Mouse (Mus musculus) urinary bladder, postnatal 14 days (tissue): ENCODE results near the gene Baiap2.
A peak's percentile ranks its signal among the peaks of the same experiment; 100 is the strongest.

Source experiments
- DNase-seq: peaks from one replicate; pipeline ENCODE4 v3.0.0; 2021; ENCODE audit warnings: low spot score

Baiap2 gene

DNA sequence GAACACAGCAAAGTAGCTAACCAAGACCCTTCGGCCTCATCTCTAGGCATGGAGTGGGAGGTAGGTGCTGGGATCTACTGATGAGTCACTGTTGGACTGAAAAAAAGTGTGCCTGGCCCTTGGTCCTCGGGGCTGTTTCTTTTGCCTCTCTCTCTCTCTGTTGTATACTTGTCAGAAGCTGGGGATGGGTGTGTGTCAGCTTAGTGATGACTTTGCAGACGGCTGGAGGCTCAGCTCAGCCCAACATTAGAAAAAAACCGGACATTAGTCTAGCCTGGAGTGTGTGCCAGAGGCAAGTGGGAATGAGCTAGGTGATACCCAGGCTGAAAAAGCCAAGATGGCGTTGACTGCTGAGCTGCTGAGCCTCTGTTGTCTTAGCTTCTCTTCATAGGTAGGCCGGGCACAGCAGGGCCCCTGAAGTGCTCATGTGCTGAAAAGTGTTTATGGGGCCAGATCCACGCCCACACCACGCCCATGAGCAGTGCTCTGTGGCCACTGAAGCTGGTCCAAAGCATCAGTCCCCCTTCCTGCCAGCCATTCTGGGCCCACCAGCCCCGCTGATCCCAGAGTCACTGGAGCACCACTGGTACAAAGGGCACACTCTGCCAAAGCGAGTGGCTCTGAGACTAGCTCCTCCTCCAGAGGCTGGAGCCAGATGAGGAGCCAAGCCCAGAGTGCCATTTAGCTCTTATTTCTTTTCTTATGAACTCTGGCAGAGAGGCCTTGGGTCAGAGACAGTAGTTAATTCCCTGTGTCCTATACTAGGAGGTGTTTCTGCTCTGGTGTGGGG lies 37.2 kb downstream of the Baiap2 start:
- no peak for DNase-seq

DNA sequence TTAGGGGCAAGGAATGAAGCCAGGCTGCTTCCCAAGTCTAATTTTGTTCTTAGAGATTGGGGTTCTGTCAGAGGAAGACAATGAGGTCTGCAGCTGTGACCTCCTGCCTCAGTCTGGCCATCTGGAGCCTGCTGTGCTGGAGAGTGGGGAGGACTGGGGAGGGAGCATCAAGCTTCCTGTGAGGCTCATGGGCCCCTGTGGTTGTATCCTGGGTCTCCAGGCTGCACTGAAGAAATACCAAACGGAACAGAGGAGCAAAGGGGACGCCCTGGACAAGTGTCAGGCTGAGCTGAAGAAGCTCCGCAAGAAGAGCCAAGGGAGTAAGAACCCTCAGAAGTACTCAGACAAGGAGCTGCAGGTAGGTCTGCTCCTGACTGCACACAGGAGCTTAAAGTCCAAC lies 39.2 kb downstream of the Baiap2 start:
- DNase-seq, result no peak

DNA sequence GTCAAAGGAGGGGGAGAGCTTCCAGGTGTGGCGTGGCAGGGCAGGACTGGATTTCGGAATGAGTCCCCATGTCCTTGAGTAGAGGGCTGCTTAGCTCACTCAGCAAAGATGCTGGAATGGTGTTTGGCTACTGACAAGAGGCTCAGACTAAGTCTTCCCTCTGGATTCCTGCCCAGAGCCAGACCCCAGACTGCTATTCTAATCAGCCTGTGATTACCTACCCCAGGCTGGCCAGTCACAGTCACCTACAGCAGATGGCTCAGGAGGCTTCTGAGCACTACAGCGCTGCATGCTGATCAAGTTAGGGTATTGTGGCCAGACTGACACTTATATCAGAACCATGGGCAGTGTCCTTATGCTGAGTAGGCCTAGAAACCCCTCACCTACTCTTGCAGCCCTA lies 39.7 kb downstream of the Baiap2 start:
- no peak for DNase-seq

DNA sequence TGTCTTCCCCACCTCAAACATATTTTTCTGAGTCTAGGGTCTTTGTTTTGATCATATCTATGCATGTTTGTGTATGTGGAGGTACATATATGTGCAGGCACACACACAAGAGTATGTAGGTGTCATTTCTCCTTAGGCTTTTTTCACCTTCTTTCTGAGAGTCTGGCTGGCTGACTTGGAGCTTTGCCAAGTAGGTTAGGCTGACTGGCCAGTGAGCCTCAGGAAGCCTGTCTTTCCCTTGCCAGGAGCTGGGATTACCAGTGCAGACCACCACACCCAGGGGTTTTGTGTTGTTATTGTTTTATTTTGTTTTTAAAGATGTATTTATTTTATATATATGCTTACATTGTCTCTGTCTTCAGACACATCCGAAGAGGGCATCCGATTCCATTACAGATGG lies 40.6 kb downstream of the Baiap2 start:
- DNase-seq, result no peak

DNA sequence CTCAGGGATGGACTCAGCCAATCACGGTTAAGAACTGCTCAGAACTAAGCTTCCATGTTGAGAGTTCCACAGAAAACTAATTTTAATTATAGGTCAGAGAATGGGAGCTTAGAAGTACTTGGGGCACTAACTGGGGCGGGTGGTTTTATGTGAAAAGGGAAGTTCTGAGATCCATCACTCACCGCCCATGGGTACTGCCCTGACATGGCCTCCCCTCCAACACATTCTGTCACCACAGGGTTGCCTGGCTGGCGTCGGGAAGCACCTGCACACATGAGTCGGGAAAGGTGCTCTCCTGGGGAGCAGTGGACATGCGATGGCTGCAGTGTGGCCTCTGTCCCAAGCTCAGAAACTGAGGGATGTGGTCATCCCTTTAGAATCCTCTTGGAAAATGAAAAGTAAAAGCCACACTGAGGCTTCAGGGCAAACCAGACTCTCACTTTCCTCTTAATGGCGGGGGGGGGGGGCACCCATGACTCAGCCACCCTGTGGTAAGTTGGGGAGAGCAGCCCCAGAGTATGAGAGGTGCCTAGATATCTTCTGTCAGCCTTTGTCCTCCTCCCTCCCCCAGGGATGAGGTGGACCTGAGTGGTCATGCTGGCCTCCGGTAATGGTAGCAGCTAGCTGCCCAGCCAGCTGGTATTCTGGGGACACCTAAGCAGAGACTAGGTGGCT lies 44.3 kb downstream of the Baiap2 start:
- DNase-seq, result no peak

DNA sequence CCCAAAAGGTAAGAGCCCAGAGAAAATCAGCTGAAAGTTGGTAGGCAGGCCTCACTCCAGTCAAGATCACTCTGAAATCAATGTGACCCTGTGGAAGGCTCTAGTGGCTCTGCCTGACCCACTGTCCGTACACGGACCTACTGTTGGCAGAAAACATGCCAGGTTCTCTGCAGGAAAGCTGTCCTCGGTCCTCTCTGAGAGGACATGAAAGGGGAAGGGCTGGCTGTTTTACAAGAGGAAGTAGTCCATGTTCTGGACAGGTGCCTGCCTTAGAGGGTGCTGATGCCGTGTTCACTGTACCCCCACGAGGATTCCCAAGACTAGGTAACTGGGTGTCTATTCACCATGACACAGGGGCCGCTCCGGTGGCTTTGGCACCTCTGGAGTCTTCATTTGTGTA lies 45.3 kb downstream of the Baiap2 start:
- no peak for DNase-seq

DNA sequence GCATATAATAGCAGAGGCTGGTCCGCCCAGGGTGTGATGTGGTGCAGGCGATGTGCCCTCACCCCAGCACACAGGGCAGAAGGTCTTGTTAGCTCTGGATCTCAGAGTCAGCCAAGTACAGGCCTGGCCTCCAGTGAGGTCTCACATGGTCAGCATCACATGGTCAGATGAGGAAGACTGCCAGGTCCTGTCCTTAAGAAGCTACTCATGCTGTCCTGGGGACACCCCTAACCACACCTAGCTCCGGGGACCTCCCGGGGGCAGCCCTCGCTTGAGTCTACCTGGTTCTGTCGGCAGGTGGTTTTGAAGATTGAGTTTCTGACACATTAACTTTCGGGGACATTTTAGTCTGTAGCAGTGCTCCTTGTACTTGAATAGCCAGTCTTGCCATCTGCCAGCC lies 45.8 kb downstream of the Baiap2 start:
- no peak for DNase-seq

DNA sequence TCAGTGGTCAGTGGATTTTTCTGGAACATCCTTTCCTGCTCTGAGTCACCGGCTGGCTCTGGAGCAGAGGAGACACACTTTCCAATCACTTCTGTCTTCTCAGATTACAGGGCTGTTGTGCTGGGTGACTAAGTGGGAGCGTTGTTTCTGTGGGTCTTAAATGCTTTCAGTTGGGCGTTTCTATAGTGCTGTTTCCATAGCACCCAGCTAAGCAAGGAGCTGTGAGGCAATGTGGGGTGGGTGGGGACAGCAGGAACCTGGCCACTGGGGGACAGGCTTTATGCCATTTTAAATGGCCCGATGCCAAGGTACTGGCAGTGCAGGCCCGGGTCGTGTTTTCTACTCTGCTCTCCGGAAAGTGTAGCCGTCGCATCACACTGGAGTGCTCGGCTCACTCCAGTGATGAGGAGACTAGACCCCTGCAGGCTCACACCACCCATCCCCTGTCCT lies 46.6 kb downstream of the Baiap2 start:
- peak; percentile 74 for DNase-seq

DNA sequence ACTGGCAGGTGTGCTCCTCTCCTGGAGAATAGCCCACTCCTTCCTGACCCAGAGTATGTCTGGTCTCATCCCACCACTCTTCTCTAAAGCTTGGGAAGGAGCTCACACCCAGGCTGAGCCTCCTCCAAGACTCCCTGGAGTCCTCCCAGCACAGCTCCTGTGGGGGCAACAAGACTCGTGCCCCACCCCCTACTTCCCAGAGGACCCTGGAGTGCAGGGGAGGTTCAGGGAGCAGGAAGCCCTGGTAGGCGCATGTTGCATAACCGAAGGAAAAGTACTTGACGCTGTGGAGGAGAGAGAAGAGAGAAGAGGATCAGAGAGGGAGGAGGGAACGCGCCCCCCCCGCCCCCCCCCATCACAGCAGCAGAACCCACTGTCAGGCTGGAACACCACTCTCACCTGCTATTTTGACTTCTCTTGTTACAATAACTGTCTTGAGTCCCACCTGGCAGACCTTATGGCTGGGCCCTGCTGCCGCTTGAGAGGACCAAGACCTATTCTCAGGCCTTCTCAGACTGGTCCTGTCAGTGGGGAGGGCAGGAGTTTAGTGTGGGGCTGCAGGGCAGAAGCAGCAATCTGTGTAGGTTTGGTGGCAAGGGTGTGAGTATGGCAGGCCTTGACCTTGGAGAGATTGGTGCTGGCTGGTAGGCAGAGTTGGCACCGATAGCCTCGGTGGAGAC lies 48.2 kb downstream of the Baiap2 start:
- no peak for DNase-seq

DNA sequence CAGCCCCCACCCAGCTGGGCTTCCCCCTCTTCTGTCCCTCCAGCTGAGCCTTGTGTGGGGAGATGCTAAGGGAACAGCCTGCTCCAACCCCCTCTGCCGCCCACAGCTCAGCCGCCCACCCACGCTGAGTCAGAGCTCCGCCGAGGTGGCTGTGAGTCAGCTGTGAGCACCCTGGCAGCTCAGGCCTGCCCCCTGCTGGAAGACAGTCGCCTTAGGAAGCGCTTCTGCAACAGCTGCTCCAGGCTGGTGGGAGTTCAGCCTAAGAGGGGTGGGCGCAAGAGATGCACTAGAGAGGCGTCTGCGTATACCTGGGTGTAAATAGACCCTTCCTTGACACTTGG lies 48.7 kb downstream of the Baiap2 start:
- peak; percentile 95 for DNase-seq

DNA sequence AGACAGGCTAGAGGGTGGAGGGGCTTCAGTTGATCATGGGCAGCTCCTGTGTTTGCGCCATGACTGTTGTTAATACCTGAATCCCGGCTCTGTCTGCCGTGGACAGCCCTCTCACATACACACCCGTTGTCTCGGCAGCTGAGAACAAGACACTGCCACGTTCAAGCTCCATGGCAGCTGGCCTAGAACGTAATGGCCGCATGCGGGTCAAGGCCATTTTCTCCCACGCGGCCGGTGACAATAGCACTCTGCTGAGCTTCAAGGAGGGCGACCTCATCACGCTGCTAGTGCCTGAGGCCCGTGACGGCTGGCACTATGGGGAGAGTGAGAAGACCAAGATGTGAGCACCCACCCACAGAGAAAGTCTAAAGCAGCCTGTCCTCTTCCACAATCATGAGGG lies 54.8 kb downstream of the Baiap2 start:
- DNase-seq, result no peak

DNA sequence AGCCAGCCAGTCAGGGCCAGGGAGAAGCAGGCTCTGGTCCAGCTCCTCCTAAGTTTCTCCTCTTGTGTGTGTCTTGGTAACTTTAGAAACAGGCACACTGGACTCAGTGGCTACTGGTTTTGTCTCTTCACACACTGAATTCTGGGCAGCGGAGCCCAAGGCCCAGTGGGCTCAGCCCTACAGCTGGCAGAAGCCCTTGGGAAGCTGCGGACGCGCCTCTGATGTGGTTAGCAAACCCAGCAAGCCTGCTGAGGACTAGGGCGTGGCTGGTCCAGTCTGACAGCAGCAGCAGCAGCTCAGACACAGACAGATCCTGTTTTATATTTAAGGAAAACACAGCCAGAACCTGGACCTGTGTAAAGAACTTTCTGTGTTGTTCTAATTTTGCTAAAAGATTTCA lies 59.5 kb downstream of the Baiap2 start:
- no peak for DNase-seq

DNA sequence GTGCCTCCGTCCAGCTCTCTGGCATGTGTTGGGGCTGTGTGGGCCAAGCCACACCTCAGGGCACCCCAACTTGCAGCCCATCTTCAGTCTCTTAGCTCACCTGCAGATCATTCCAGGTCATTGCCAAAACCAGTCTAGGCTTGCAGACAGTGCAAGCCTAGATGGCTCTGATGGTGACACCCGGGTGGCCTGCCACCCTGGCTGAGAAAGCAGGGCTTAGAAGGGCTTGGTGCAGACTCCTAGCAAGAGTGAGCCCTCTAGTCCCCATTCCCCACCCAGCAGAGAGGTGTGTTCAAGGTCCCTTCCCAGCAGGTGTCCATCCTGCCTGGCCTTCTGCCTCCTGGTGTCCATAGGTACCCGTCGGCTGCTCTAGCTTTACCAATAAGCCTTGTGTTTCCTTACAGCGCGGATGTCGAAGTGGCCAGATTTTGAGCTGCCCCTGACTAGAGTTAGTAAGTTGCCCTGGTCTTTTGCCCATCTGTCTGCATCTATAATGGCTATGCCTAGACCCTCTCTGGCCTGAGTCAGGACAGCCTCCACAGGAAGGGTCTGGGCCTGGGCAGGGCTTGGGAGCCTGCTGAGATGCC lies 60.2 kb downstream of the Baiap2 start:
- DNase-seq, result no peak

DNA sequence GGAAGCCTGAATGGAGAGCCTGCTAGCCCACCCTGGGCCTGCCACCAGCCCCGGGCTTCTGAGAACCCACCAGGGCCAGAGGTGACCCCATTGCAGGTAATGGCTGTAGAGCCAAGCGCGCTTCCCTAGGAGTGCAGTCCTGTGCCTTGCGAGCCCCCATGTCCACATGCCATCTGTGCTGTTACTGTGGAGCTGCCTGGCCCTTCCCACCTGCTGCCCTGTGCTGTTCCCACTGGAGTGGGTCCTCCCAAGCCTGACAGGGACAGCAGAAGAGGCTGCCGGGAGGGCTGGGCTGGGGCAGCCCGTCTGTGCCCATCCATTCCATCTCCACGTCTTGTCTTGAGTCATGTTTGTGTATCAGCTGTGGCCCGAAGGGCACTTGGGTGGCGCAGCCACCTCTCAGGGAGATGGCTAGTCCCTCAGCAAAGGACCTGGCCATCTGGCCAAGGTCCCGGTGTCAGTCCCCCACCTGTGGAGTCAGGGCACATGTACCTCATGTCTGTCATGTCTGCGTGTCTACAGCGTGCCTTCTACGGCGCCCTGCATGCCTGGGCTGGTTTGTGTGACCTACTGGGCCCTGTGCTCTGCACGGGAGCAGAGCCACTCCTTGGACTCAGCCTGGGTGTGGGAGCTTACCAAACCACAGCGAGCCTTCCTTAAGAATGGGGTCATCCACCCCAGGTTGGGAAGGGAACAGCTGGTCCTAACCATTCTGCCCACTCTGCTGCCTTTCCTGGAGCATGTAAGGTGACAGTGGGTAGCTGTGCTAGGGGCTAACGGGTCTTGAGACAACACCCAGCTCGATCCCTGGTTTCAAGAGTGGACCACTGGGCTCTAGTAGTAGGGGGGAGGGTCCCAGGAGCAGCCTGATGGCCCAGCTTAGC lies 63.1 kb downstream of the Baiap2 start:
- DNase-seq, result peak; percentile 72

DNA sequence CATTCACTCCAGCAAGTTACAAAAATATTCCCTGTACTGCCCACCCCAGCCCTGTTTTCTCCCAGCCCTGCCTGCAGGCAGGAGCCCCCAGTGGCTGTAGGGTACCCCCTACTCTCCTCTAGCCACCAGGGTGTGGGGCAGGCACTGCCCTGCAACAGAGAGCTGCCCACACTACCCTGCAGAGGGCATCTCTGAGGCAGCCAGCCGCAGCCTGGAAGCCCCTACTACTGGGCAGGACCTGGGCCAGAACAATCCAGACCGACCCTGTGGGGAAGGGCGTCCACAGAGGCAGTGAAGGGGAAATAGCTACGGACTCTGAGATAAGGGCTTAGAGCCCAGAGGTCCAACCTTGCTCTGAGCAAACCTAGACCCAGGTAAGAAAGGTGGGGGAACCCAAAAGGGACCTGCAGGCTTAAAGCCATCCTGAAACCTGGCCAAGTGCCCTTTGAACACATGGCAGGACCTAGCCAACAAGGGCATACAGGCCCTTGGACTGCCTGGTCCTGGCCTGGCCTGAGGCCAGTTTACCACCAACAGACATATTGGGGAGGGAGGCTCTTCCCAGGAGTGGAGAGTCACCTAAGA lies 65.0 kb downstream of the Baiap2 start:
- no peak for DNase-seq

DNA sequence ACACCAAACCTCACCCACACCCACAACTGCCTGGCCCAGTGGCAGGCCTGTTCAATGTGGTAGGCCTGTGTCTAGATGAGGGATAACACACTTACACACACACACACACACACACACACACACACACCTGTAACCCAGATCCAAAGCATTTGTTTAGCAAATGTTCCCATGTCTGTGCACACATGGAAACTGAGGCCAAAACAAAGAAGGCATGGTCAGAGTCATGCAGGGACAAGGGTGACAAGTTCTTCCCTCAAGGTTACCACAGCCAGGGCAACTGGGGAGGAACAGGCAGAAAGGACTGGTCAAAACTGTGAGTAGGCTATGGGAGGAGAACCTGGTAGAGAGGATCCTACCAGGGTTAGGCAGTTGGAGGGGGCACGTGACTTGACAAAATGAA lies 65.9 kb downstream of the Baiap2 start:
- DNase-seq, result no peak

DNA sequence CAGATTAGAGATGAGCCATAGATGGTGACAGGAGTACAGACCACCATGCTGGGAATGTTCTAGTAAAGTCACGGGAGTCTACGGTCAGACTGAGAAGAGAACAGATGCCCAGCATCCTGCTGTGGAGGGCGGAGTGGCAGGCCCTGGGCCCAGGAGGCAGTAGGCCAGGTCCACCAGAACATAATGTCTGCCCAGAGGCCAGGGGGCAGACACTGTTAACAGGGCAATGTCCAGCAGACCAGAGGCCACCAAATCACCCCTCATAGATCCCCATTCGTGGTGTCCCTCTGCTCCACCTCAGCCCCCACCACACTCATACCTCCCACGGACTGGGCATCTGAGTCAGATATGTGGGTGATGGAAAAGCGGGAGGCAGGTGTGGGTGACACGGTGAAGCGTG lies 66.4 kb downstream of the Baiap2 start:
- no peak for DNase-seq

DNA sequence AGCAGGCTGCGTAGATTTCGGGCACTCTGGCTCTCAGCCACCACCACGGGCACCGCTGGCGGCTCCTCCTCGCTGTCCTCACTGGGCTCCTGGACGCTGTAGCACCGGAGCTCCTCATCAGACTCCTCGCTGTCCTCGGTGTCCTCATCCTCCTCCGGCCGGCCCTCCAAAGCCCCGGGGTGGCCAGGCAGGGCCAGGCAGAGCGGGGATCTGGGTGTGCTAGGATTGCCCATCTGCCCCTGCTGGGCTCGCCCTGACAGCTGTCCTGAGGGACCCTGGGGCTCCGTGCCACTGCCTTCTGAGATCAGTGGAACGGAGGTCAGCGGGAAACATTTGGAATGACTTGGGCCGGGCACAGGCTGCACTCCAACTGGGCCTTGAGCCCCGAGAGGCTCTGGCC lies 67.4 kb downstream of the Baiap2 start:
- DNase-seq, result no peak

DNA sequence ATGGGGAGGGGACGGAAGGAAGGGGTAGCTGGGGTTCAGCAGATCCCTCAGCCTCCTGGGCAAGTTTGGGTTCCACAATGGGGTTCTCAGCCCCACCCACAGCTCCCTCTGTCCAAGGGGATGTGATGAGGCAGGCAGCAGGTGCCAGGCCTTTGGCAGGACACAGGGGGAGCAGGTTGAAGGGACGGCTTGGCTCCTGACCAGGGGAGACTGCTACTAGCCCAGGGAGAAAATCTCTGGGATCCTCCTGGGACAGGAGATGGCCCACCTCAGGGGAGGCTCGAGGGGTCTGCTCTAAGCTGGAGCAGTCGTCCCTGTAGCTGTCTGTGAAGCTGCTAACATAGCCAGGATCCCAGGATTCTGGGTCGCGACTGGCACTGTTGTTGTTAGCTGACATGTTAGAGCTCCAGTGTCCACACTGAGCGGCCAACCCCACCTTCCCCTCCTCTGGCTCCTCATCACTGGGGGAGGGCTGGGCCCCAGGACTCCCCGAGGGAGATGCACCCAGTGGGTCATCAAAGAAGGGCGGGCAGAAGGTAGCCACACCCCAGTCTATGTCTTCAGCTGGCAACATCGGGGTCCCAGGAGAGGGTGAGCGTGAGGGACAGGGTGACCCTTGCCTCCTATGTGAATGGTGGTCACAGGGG lies 68.7 kb downstream of the Baiap2 start:
- DNase-seq, result no peak

DNA sequence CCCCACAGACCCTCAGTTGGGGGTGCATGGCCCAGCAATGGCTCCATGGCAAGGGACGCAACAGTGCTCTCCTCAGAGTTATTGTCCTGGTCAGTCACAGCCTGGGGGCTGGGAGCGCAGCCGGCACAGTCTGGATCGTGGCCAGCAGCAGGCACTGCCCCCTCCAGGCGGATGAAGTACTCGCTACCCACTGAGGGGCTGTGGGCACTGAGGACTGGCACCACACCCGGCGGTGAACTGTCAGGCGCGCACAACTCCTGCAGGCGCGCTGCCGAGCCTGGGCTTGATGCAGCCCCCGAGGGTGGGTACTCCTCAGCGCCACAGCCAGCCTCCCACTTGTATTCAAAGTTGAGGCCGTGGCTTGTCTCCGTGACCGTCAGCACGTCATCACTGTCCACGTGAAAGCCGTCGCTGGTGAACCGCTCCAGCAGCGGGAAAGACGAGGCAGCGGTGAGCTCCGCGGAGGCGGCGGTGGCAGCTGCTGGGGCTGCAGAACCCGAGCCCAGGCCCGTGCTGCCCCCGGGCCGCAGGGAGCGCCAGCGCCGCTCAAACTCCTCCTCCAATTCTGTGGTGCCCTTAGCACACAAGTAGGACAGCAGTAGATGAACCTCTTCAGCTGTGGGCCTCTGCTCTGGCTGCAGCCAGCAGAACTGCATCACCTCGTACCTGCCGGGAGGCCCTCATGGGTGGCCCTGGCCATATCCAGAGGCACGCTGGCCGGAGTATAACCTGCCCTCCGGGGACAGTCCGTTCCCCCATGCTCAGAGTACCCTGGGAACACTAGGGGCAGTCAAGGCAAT lies 69.4 kb downstream of the Baiap2 start:
- DNase-seq, result no peak
